In the genomic region with DNA sequence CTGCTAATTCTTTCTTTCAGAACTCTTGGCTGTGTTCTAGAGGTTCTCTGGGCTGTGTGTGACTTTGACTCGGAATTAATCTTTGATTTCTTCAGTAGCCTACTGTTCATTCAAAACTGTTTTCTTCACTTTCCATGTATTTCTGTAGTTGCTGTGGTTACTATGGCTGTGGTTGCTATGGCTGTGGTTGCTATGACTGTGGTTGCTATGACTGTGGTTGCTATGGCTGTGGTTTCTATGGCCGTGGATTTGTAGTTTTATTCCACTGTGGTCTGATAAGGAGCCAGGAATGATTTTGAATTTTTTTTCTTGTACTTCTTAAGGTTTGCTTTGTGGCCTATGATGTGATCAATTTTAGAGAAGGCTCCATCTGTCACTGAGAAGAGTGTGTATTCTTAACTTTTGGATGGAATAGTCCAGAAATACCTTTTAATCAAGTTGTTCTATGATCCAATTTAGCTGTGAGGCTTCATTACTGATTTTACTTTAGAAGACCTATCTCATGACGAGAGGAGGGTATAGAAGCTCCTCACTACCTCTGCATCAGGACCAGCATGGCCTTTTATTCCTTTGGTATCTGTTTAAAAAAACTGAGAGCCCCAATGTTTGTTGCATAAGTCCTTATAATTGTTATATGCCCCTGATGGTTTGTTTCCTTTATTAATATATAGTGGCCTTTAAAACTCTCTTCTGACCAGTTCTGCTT, we compare ENCODE assay signal across 10 mouse cellular contexts. TPM values are rescaled to one million over a fixed set of nuclear protein-coding genes. Genes with fewer than 3 reads are reported as not detected.
DNase-seq lines count a peak whose midpoint lies in the region; ATAC-seq lines count a peak whose summit lies in the region.
"Had no signal": no experiment of that assay in that cellular context is flagged by ENCODE, and none has a peak within 500 bp of the region (broad histone marks: within the 10 kb centered on the region; RNA-seq: fewer than 3 reads in every experiment).

No protein-coding gene starts in this region.

- intact Hi-C loops in left cerebral cortex, postnatal 4 days (cut with DNase I): loop anchor here (10.0 kb wide), 1 partner anchor 80 kb away; no protein-coding TSS in a partner anchor
- intact Hi-C loops in left cerebral cortex, postnatal 25 days (cut with DNase I): no loop called here

- peak; percentile 67 to 83 for ATAC-seq in hematopoietic stem cell, adult 5-6 weeks (replicated peaks in 1 of 2; ENCODE audit: insufficient read depth in 1 of 2, low FRiP score in 2 of 2, low TSS enrichment in 1 of 2, low read depth in 1 of 2, poor library complexity in 2 of 2, severe bottlenecking in 2 of 2)

- DNase-seq in left cerebral cortex, adult 11 months (ENCODE audit: low spot score): peak; percentile 74
- no peak for DNase-seq in left cerebral cortex, postnatal 4 days
- DNase-seq in left cerebral cortex, postnatal 25 days (ENCODE audit: low spot score in 2 of 2): peak; percentile 69 to 89
- peak; percentile 48 for DNase-seq in right cerebral cortex, postnatal 25 days
- DNase-seq in ovary, postnatal 10 days (ENCODE audit: low spot score): no peak
- DNase-seq in adrenal gland, postnatal 10 days: no peak
- no peak for DNase-seq in spleen, postnatal 36 days (ENCODE audit: low spot score in 2 of 2)
- DNase-seq: adrenal gland, postnatal 25 days; gastrocnemius, postnatal 25 days had no signal

RNA-seq across cellular contexts. Expression of a gene that starts 16.6 kb away (rescaled TPM):
- not detected for total RNA-seq in left cerebral cortex, postnatal 4 days (2021)
- total RNA-seq in hematopoietic stem cell, adult 5-6 weeks (2017): 1.1 TPM in 1 of 2 replicates, not detected in the other
- not detected for total RNA-seq in left cerebral cortex, postnatal 25 days (2021)
- total RNA-seq in adrenal gland, postnatal 10 days (2021): under 1 TPM in 1 of 2 experiments, not detected in 1; 0.24 TPM
- total RNA-seq: adrenal gland, postnatal 25 days; gastrocnemius, postnatal 25 days had no signal

Comparison
In these comparisons a context has a peak if more than half of its experiments do, and no peak if none do; other contexts are left out.
1. DNase-seq: peak in left cerebral cortex, adult 11 months (single experiment), left cerebral cortex, postnatal 25 days (2 of 2) and right cerebral cortex, postnatal 25 days (single experiment); none in left cerebral cortex, postnatal 4 days (single experiment), ovary, postnatal 10 days (single experiment), adrenal gland, postnatal 10 days (single experiment) and spleen, postnatal 36 days (0 of 2).